Mouse (Mus musculus) neural tube, embryonic 15.5 days (tissue): ENCODE measurements around the gene Kctd11. TPM values are rescaled to one million over a fixed set of nuclear protein-coding genes. Genes with fewer than 3 reads are reported as not detected.
A peak's percentile ranks its signal among the peaks of the same experiment; 100 is the strongest.
"Not testable (repeated sequence)": the region's sequence is repeated elsewhere in the genome, so short reads cannot be mapped to it uniquely, and the experiment has no call there.

Experiments
- ATAC-seq: fragments of 200-750 bp; cut with Nextera tagmentation; 2 replicates; pipeline ENCODE4 v1.8.0; 2017; ENCODE audit warnings: mild to moderate bottlenecking, moderate TSS enrichment, moderate library complexity; ENCODE audit not compliant: low FRiP score
- H3K27ac ChIP-seq: fragments of 300-500 bp; sonication (generic); replicated peaks from 2 replicates; pipeline ENCODE4 v1.5.1; 2015; ENCODE audit warnings: mild to moderate bottlenecking, inconsistent platforms
- H3K27me3 ChIP-seq: fragments of 300-500 bp; sonication (generic); replicated peaks from 2 replicates; pipeline ENCODE4 v1.6.1; 2015; ENCODE audit warnings: inconsistent platforms
- H3K36me3 ChIP-seq: fragments of 300-500 bp; sonication (generic); 2 replicates; pipeline ENCODE4 v1.6.1; 2015; ENCODE audit warnings: inconsistent platforms
- H3K4me1 ChIP-seq: fragments of 300-500 bp; sonication (generic); 2 replicates; pipeline ENCODE4 v1.6.1; 2015; ENCODE audit warnings: inconsistent platforms
- H3K4me2 ChIP-seq: fragments of 300-500 bp; sonication (generic); 2 replicates; pipeline ENCODE4 v1.6.1; 2015; ENCODE audit warnings: inconsistent platforms, mild to moderate bottlenecking, moderate library complexity
- H3K4me3 ChIP-seq: fragments of 300-500 bp; sonication (generic); replicated peaks from 2 replicates; pipeline ENCODE4 v1.5.1; 2015; ENCODE audit warnings: mild to moderate bottlenecking, inconsistent platforms
- H3K9ac ChIP-seq: fragments of 300-500 bp; sonication (generic); replicated peaks from 2 replicates; pipeline ENCODE4 v1.6.1; 2015; ENCODE audit warnings: mild to moderate bottlenecking, inconsistent platforms
- H3K9me3 ChIP-seq: fragments of 300-500 bp; sonication (generic); replicated peaks from 2 replicates; pipeline ENCODE4 v1.6.1; 2016; ENCODE audit warnings: inconsistent platforms
- WGBS: fragments of 180-500 bp; shearing (Covaris S2); methylation state at CpG from one replicate; pipeline ENCODE4 v1.1.7; 2015; ENCODE audit warnings: mixed read lengths; 5-methylcytosine and 5-hydroxymethylcytosine counted together
- polyA plus RNA-seq: library from polyadenylated mRNA; unstranded; fragments of >200 nt; fragmentation: Nextera tagmentation; extraction: Ambion mirVana; gene quantifications from 2 replicates; pipeline ENCODE4 v1.2.1, GENCODE M21; 2015

Gene Kctd11
- polyA plus RNA-seq, 1 experiment from 2014 or later = 2.1 TPM

DNA sequence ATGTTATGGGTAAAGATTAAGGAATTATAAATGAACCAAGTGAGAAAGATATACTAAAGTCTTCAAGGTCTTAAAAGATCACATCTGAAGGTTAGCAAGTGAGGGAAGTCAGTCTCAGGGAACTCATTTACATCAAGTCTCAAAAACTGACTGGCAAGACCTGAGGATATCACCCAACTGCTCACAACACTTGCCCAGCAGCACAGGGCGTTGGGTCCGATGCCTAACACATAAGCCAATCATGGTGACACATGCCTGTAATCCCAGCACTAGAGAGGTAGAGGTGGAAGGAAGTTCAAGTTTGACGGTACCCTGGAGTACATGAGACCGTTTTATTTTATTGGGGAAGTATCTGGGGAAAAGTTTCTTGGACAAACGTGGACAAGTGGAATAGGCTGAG, 36.9 kb upstream of the Kctd11 start:
- no peak for ATAC-seq
- no peak overlapping the region for H3K27ac ChIP-seq
- no peaks in the 10 kb centered on the region for H3K9me3 ChIP-seq
- H3K4me3 ChIP-seq = no peak overlapping the region
- no peak overlapping the region for H3K4me2 ChIP-seq
- H3K9ac ChIP-seq = no peak overlapping the region
- 83% methylated on average over 5 of the region's 5 CpGs for WGBS
- H3K4me1 ChIP-seq = peaks cover 64% of the 10 kb centered on the region
- peaks cover 48% of the 10 kb centered on the region for H3K36me3 ChIP-seq
- H3K27me3 ChIP-seq = no peaks in the 10 kb centered on the region

DNA sequence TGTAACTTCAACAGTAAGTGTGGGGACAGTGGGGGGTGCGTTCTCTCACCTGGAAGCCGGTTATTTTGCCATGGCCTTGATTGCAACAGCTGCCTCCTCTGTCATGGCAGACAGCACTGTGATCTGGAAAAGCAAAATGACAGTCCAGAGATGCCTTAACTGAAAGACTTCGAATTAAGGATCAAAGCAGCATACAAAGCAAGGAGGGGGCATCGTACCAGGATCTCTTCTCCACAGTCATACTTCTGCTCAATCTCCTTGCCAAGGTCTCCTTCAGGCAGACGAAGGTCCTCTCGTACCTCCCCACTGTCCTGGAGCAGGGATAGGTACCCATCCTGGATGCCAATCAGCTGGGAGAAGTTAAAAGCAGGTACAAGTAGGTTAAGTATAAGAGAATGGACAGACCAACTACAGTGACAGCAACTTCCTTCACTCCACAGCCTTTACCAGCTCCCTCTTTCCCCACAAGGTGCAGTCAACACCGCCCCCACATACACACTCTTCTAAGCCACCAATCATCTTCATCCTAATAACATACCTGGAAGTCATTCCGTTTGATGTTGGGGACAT, 36.3 kb upstream of the Kctd11 start:
- Histone ChIP-seq H3K27me3 (no peaks in the 10 kb centered on the region), H3K4me3 (no peak overlapping the region), H3K27ac (no peak overlapping the region), H3K36me3 (peaks cover 54% of the 10 kb centered on the region), H3K4me2 (no peak overlapping the region), H3K9me3 (no peaks in the 10 kb centered on the region), H3K9ac (no peak overlapping the region), H3K4me1 (peaks cover 63% of the 10 kb centered on the region)
- ATAC-seq = no peak
- 92% methylated on average over 8 of the region's 8 CpGs for WGBS

DNA sequence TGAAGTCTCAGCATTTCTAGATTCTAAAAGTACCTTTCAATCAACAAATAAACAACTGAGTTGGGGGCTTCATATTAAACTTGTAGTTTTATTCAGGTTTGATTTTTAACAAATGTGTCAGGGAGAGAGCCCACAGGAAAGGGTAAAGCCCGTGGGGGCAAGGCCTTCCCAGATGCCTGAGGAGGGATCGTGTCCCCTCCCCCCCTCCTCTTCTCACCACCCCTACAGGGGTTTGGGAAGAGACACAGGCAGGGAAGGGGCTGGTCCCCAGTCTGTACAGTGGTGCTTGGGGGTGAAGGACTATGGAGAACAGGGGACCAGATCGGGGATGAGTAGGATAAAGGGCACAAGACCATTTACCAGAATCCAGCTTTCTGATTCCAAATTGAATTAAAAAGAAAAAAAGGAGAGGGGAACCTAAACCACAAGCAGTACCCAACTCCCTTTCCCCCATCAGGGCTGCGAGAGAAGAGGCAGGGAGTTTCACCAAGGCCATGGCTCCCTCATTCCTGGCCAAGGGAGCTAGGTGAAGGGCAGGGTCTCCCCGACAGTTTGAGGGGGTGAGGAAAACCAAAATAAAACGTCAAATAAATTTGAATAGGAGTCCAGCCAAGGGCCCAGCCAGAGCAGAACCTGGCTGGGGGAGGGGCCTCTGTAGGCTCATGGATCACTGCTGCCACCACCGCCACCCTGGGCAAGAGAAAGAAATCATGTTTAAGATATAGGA, 35.6 kb upstream of the Kctd11 start:
- H3K9ac ChIP-seq, H3K27ac ChIP-seq, H3K4me2 ChIP-seq, H3K9me3 ChIP-seq, H3K4me3 ChIP-seq, H3K27me3 ChIP-seq, ATAC-seq: not testable (repeated sequence)
- peaks cover 59% of the 10 kb centered on the region for H3K4me1 ChIP-seq
- WGBS = 68% methylated on average over 7 of the region's 7 CpGs
- peaks cover 61% of the 10 kb centered on the region for H3K36me3 ChIP-seq

DNA sequence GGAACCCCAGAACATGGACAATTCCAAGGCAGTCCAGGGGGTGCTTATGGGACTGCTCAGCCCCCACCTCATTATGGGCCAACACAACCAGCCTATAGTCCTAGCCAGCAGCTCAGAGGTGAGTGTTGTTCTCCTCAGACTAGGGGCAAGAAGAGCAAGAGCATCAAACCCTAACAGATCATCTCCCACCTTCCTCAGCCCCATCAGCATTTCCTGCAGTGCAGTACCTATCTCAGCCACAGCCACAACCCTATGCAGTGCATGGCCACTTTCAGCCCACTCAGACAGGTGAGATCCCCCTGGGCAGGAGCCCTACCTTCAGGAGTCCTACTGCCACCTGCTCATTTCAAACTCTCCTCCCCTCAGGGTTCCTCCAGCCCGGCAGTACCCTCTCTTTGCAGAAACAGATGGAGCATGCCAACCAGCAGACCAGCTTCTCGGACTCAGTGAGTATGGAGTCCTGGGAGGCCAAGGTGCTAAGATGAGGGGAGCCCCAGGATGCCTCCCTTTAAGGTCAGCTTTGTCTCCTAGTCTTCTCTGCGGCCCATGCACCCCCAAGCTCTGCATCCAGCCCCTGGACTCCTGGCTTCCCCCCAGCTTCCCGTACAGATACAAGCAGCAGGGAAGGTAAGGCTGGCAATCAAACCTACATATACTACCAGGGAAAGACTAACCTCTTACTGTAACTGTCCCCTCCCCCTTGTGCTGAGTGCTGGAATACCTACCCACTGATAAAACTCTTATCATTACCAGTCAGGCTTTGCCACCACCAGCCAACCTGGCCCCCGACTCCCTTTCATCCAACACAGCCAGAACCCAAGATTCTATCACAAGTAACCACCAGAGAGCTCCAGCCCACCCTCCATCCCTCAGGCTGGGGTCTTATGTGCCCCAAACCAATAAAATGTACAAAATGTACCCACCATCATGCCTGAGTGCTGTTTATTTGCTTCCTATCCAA, 34.7 kb upstream of the Kctd11 start:
- ATAC-seq = no peak
- Histone ChIP-seq H3K9ac (no peak overlapping the region), H3K4me1 (peaks cover 59% of the 10 kb centered on the region), H3K36me3 (peaks cover 69% of the 10 kb centered on the region), H3K9me3 (no peaks in the 10 kb centered on the region), H3K4me3 (0 out of 2 replicates have a peak overlapping the region, but pooled peaks have one; percentile 1), H3K27me3 (no peaks in the 10 kb centered on the region), H3K4me2 (peak overlapping the region; percentile 99), H3K27ac (no peak overlapping the region)
- 74% methylated on average over 5 of the region's 5 CpGs for WGBS

DNA sequence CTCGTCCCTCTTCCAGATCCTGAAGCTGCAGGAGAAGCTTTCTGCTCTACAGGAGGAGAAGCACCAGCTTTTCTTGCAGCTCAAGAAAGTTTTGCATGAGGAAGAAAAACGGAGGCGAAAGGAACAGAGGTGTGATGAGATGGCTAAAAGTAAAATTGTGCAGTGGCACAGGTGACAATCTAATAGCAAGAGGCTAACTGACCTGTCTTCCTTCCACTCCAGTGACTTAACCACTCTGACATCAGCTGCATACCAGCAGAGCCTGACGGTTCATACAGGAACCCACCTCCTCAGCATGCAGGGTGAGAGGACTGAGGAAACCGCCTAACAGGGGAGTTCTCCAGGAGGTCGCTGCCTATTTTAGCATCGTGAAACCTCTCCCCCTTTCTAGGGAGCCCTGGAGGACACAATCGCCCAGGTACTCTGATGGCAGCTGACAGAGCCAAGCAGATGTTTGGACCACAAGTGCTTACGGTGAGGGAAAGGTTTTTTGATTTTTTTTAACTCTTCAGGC, 33.8 kb upstream of the Kctd11 start:
- Histone ChIP-seq H3K27me3 (no peaks in the 10 kb centered on the region), H3K9ac (peak overlapping the region; percentile 82), H3K36me3 (peaks cover 79% of the 10 kb centered on the region), H3K4me1 (peaks cover 55% of the 10 kb centered on the region), H3K4me2 (peak overlapping the region; percentile 99), H3K27ac (no peak overlapping the region), H3K9me3 (no peaks in the 10 kb centered on the region), H3K4me3 (peak overlapping the region; percentile 92)
- WGBS = 40% methylated on average over 9 of the region's 9 CpGs
- ATAC-seq = no peak

DNA sequence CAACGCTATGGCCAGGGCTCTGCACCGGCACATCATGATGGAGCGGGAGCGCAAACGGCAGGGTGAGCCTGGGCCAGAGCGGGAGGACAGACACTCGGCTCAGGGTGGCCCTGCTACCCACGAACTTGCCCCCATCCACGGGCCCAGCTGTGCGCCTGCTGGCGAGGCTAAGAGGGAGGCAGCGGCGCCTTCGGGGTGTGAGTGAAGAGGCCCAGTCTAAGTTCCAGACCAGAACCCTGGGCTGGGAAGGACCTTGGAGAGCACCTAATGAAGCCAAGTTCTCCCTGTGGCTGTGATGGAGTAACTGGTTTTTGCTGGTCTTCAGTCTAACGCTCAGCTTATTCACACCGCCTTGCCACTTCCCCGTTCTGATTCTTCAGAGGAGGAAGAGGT, 33.2 kb upstream of the Kctd11 start:
- Histone ChIP-seq H3K36me3 (peaks cover 85% of the 10 kb centered on the region), H3K27me3 (no peaks in the 10 kb centered on the region), H3K27ac (peak overlapping the region; percentile 94), H3K9me3 (no peaks in the 10 kb centered on the region), H3K4me3 (peak overlapping the region; percentile 92), H3K9ac (peak overlapping the region; percentile 82), H3K4me2 (peak overlapping the region; percentile 99), H3K4me1 (peaks cover 49% of the 10 kb centered on the region)
- under 1% methylated on average over 17 of the region's 17 CpGs for WGBS
- ATAC-seq = no peak

DNA sequence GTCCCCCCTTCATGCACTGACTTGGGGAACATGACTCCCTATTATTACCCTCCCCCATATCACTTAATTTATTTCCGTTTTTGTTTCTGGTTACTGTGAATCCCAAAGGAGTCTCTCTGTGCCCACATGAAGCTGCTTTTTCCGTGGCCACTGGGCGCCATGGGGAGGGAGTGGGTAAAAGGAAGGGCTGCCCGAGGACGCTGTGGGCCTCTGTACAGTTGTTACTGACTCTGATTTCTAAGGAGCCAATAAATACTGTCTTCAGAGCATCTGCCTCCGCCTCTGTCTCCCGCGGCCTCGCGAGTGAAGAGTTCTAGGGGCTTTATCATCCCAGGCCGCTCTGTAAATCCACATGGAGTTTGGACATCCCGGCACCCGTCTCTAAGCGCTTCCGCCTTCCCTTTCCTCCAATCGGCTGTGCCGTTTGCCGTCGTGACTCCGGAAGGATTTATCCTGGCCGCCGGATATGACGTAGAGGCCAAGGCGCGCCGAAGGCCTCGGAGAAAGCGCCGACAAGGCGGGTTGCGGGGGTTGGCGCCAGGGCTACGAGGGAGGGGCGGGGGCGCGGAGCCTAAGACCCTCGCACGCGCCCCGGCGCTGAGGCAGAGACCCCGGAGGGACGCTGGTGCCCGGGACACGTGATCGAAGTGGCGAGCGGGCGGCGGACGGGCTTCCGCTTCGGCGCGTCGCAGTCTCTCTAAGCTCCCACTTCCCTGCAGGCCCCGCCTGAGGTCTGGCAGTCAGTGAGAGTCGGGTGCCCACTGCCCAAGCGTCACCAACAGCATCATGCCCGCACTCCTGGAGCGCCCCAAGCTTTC, 32.6 kb upstream of the Kctd11 start, which contains the start of gene Gps2:
TSS of gene Gps2 (plus strand) at position 335 of the 818 bp plus-strand sequence.
- WGBS = 2% methylated on average over 61 of the region's 61 CpGs
- Histone ChIP-seq H3K4me1 (peaks cover 43% of the 10 kb centered on the region), H3K4me2 (peak within 1 kb of the TSS; percentile 99), H3K4me3 (peak within 1 kb of the TSS; percentile 92), H3K9ac (peak within 1 kb of the TSS; percentile 82), H3K36me3 (peaks cover 87% of the 10 kb centered on the region), H3K27me3 (no peaks in the 10 kb centered on the region), H3K27ac (peak within 1 kb of the TSS; percentile 94), H3K9me3 (no peaks in the 10 kb centered on the region)
- ATAC-seq = peak; percentile 91

DNA sequence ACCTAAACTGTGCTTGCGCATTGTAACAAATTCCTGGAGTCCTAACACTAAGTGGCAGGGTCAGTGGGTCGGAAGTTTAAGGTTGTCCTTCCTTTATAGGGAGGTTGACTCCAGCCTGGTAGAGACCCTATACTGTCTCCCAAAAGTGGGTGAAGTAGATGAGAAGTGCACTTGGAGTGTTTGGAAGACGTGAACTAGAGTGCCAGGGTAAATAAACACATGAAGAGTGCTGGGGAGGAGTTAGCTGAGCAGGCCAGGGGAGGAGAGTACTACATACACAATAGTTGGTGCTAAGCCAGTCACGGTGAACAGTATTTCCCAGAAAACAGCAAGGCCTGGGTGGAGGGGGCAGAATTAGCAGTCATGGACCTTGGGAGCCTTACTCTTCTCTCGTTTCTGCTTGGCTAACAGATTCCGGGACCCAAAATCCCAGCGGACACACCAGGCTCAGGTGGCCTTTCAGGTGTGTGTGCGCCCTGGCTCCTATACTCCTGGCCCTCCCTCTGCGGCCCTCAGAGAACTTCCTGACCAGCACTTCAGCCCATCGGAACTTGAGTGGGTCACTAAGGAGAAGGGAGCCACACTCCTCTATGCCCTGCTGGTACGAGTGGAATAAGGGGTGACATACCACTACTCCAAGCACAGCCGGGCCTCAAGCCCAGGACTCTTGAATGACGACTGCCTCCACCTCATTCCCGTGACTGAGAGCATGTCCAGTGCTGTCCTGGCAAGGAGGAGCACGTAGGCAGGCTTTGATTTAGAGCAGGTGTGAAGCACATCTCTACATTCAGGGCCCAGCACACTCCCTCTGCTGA, 31.7 kb upstream of the Kctd11 start:
- Histone ChIP-seq H3K27ac (peak overlapping the region; percentile 94; the same call in 1 of the 2 replicates), H3K9me3 (no peaks in the 10 kb centered on the region), H3K36me3 (peaks cover 87% of the 10 kb centered on the region), H3K9ac (peak overlapping the region; percentile 82), H3K4me1 (peaks cover 36% of the 10 kb centered on the region), H3K27me3 (no peaks in the 10 kb centered on the region), H3K4me3 (peak overlapping the region; percentile 92), H3K4me2 (peak overlapping the region; percentile 99)
- ATAC-seq = peak; percentile 18
- WGBS = 84% methylated on average over 15 of the region's 15 CpGs

DNA sequence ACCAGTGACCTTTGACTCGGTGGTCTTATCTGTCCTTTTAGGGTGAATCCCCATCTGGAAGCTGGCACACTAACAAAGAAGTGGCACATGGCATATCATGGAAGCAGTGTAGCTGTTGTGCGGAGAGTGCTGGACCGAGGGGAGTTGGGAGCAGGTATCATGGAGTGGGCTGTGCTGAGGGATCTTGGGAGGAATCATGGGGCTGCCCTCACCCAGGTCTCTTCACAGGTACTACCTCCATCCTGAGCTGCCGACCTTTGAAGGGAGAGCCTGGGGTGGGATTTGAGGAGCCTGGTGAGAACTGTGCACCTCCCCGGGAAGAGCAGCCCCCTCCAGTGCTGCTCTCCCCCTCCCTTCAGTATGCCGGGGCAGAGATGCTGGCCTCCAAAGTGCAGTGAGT, 30.5 kb upstream of the Kctd11 start:
- Histone ChIP-seq H3K27ac (no peak overlapping the region), H3K27me3 (no peaks in the 10 kb centered on the region), H3K4me2 (no peak overlapping the region), H3K36me3 (peaks cover 87% of the 10 kb centered on the region), H3K4me3 (no peak overlapping the region), H3K9me3 (no peaks in the 10 kb centered on the region), H3K4me1 (peaks cover 34% of the 10 kb centered on the region), H3K9ac (no peak overlapping the region)
- 91% methylated on average over 6 of the region's 6 CpGs for WGBS
- ATAC-seq = no peak

DNA sequence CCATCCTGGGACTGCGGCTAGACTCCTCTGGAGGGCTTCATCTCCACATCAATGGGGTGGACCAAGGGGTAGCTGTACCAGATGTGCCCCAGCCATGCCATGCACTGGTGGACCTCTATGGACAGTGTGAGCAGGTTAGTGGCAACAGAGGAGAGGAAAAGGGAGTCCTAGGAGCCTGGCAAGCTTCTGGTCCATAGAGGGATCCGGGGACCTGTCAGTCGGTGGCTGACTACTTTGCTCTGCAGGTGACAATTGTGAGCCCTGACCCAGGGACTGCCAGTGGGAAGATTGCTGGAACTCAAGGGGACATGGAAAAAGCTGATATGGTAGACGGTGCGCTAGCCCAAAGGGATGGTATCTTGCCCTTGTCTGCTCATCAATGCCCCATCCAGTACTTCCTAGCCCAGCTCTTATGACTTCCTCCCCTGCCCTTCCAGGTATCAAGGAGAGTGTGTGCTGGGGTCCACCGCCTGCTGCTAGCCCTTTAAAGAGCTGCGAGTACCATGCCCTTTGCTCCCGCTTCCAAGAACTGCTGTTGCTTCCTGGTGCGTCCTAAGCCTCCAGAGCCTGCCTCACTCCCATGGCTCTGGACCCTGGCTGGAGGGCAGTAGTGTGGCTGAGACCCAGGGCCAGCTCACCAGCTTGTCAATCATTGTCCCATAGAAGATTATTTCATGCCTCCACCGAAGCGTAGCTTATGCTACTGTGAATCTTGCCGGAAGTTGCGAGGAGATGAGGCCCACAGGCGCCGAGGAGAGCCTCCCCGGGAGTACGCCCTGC, 29.8 kb upstream of the Kctd11 start:
- Histone ChIP-seq H3K9ac (no peak overlapping the region), H3K27me3 (no peaks in the 10 kb centered on the region), H3K4me3 (no peak overlapping the region), H3K4me2 (no peak overlapping the region), H3K4me1 (peaks cover 29% of the 10 kb centered on the region), H3K27ac (no peak overlapping the region), H3K36me3 (peaks cover 87% of the 10 kb centered on the region), H3K9me3 (no peaks in the 10 kb centered on the region)
- WGBS = 97% methylated on average over 17 of the region's 17 CpGs
- ATAC-seq = no peak
